Mouse (Mus musculus): ENCODE results near the gene Tmc3. TPM values are rescaled to one million over a fixed set of nuclear protein-coding genes. Genes with fewer than 3 reads are reported as not detected.

Gene Tmc3
- polyA plus RNA-seq, 1 experiment = not detected

DNA sequence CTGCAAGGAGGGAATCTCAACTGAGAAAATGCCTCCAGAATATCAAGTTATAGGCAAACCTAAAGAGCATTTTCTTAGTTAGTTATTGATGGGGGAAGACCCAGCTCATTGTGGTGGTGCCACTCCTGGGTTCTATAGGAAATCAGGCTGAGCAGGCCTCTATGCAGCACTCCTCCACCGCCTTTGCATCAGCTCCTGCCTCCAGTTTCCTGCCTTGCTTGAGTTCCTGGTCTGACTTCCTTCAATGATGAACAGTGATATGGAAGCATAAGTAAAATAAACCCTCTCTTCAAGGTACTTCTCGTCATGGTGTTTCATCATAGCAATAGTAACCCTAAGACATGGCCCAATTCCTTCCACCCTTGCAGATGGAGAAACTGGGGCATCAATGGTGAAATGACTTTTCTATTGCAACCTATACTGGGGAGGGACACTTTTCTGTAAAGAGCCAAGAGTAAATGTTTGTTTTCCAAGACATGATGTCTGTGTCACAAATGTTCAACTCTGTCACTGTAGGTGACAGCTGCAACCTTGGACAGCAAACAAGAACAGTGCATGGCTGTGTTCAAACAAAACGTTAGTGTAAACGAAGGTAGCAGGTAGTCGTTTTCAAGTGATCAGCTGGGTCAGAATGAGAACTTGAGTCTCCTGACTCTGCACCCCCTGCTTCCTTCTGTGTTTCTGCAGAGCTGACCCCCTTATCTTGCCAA is 83.4 kb downstream of the Tmc3 start:
- Histone ChIP-seq H3K4me1 (ENCODE audit: control insufficient read depth, insufficient read depth, low read length) (no peaks in the 10 kb centered on the region), H3K4me3 (ENCODE audit: insufficient read depth, low read depth, low read length) (no peak overlapping the region), H3K27ac (ENCODE audit: insufficient read depth, low read depth, low read length) (no peak overlapping the region)
- TF ChIP-seq POLR2A (IDR thresholded peaks at IDR 0.05; ENCODE audit: insufficient read depth, low read depth, low read length) (no peak), CTCF (IDR thresholded peaks at IDR 0.05; ENCODE audit: insufficient read depth, low read depth, low read length) (no peak)
- 90% methylated on average over 5 of the region's 5 CpGs for WGBS

DNA sequence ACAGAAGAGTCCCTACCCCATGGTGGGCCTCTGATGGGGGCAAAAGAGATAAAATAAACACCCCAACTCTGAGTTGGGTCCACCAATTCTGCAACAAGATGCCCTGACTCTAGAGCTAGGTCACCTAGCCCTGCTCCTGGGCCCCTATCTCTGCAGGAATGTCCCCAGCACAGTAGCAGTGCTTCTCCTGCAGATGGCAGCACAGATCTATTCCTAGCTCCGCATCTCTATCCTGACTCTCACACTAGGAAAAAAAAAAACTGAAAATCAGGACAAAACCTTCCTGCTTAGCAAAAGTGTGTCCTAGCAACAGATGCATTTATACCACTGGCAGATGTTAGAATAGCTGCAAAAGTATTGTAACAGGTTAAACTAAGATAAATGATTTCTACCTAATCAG is 84.0 kb downstream of the Tmc3 start:
- WGBS = 16% methylated on average over 1 of the region's 1 CpGs
- TF ChIP-seq POLR2A (IDR thresholded peaks at IDR 0.05; ENCODE audit: insufficient read depth, low read depth, low read length) (no peak), CTCF (IDR thresholded peaks at IDR 0.05; ENCODE audit: insufficient read depth, low read depth, low read length) (0 out of 2 replicates have a peak, but pooled peaks have one; percentile 18)
- Histone ChIP-seq H3K4me1 (ENCODE audit: control insufficient read depth, insufficient read depth, low read length) (no peaks in the 10 kb centered on the region), H3K27ac (ENCODE audit: insufficient read depth, low read depth, low read length) (no peak overlapping the region), H3K4me3 (ENCODE audit: insufficient read depth, low read depth, low read length) (no peak overlapping the region)

DNA sequence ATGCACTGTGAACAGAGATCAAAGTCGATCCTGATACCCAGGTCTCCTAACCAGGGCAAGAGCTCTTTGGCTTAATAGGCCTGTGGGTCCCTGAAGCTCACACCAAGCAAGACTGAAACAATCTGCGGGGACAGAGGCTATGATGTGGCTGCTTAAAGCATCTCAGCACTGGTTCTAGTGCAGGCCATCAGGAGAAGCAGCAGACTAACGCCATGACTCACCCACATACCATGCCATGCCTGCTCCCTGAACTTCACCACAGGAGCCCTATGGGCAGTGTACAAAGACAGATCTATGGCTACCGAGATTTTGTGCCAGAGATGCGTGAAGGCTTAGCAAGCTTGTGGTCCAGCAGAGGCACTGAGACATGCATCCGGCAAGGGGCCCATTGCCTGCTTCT is 86.8 kb downstream of the Tmc3 start:
- TF ChIP-seq CTCF (IDR thresholded peaks at IDR 0.05; ENCODE audit: insufficient read depth, low read depth, low read length) = no peak
- TF ChIP-seq POLR2A (IDR thresholded peaks at IDR 0.05; ENCODE audit: insufficient read depth, low read depth, low read length) = no peak
- H3K4me3 ChIP-seq (ENCODE audit: insufficient read depth, low read depth, low read length) = no peak overlapping the region
- no peak overlapping the region for H3K27ac ChIP-seq (ENCODE audit: insufficient read depth, low read depth, low read length)
- 90% methylated on average over 6 of the region's 6 CpGs for WGBS
- no peaks in the 10 kb centered on the region for H3K4me1 ChIP-seq (ENCODE audit: control insufficient read depth, insufficient read depth, low read length)

Other genes starting within 250 kb of the Tmc3 start
- not detected in 2 replicates for gene Stard5, start 47.0 kb downstream of the Tmc3 start, polyA plus RNA-seq (2012; ENCODE audit: insufficient read depth, insufficient read length, low replicate concordance, missing spikeins)
- not detected in 2 replicates for gene Il16, start 160.8 kb downstream of the Tmc3 start, polyA plus RNA-seq (2012; ENCODE audit: insufficient read depth, insufficient read length, low replicate concordance, missing spikeins)
- gene Cfap161, start 210.0 kb downstream of the Tmc3 start, polyA plus RNA-seq (2012; ENCODE audit: insufficient read depth, insufficient read length, low replicate concordance, missing spikeins) = not detected in 2 replicates

Data from olfactory bulb, adult 2 months (tissue).